Mouse (Mus musculus): ENCODE measurements around the gene Slc17a8. TPM values are rescaled to one million over a fixed set of nuclear protein-coding genes. Genes with fewer than 3 reads are reported as not detected.
A peak's percentile ranks its signal among the peaks of the same experiment; 100 is the strongest.

Slc17a8 gene
- polyA plus RNA-seq, 1 experiment from 2014 or later: 1.9 TPM

DNA sequence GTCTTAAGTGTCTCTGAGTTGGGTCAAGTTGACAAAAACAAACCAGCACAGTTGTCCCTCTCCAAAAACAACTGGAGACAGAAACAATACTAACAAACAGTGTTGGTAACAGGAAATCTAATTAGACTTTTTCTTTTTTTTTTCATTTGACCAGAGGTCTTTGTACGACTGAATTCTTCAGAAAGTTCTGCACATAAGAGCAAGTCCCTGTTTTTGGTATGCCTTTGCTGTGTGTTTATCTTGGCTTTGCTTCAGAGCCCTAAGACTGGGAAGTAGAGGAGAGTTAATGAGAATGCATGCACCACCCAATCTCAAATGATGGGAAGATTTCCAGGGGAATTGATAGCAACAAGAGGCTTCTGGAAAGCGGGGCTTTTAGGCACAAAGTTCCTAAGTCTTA is 74.1 kb downstream of the Slc17a8 start:
- peak overlapping the region; percentile 76; the same call in 1 of the 2 replicates for H3K27ac ChIP-seq
- WGBS: 84% methylated on average over 2 of the region's 2 CpGs

DNA sequence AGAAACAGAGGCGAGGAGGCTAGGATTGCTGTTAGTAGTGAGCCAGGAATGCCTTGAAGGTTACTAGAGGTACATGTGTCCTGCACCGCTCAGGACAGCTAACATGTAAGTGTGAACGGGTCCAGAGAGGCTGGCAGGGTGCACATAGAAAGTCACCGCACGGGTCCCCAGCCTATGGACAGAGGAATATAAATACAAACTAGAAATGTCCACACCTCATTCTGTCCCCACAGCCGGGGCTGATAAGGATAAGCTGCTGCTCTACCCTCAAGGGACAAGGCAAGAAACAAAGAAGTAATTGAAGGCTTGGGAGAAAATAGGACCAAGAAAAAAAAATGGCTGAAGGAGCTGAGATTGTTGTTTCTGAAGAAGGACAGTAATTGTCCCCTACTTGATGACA is 77.2 kb downstream of the Slc17a8 start:
- Histone ChIP-seq H3K4me3 (no peak overlapping the region), H3K4me1 (replicated peaks) (peaks cover 4% of the 10 kb centered on the region; the same call in 1 of the 2 replicates), H3K9me3 (peaks cover 6% of the 10 kb centered on the region; the same call in 1 of the 2 replicates), H3K36me3 (no peaks in the 10 kb centered on the region), H3K4me2 (no peak overlapping the region), H3K27me3 (no peaks in the 10 kb centered on the region), H3K9ac (no peak overlapping the region), H3K27ac (no peak overlapping the region)
- 74% methylated on average over 6 of the region's 6 CpGs for WGBS
- no peak for ATAC-seq (ENCODE audit: low FRiP score)

More for the DNA sequence above, 74.1 kb downstream of the Slc17a8 start:
- Histone ChIP-seq H3K4me3 (no peak overlapping the region), H3K36me3 (no peaks in the 10 kb centered on the region), H3K4me2 (no peak overlapping the region), H3K4me1 (replicated peaks) (peaks cover 4% of the 10 kb centered on the region; the same call in 1 of the 2 replicates), H3K27me3 (no peaks in the 10 kb centered on the region), H3K9ac (no peak overlapping the region), H3K9me3 (peaks cover 4% of the 10 kb centered on the region; the same call in 1 of the 2 replicates)
- no peak for ATAC-seq (ENCODE audit: low FRiP score)

DNA sequence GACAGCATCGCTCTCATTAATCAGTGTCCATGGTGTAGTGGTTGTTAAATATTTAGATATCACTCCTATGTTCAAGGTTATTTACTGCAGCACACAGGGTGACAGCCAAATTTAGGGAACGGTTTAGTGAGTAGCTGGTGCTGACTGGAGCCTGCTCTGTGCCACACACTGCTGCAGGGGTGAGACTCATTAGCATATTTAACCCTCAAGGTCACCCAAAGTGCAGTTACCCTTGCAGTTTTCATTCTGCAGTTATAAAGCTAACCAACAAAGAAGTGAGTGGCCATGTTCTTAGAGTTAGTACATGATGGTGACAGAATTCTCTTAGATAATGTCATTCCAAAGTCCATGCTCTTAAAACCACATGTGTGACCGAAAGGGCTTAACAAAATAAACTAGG is 78.7 kb downstream of the Slc17a8 start:
- Histone ChIP-seq H3K9ac (no peak overlapping the region), H3K27me3 (no peaks in the 10 kb centered on the region), H3K36me3 (no peaks in the 10 kb centered on the region), H3K4me2 (no peak overlapping the region), H3K4me1 (replicated peaks) (no peaks in the 10 kb centered on the region), H3K9me3 (peaks cover 6% of the 10 kb centered on the region; the same call in 1 of the 2 replicates), H3K4me3 (no peak overlapping the region), H3K27ac (no peak overlapping the region)
- no peak for ATAC-seq (ENCODE audit: low FRiP score)
- 79% methylated on average over 3 of the region's 3 CpGs for WGBS

DNA sequence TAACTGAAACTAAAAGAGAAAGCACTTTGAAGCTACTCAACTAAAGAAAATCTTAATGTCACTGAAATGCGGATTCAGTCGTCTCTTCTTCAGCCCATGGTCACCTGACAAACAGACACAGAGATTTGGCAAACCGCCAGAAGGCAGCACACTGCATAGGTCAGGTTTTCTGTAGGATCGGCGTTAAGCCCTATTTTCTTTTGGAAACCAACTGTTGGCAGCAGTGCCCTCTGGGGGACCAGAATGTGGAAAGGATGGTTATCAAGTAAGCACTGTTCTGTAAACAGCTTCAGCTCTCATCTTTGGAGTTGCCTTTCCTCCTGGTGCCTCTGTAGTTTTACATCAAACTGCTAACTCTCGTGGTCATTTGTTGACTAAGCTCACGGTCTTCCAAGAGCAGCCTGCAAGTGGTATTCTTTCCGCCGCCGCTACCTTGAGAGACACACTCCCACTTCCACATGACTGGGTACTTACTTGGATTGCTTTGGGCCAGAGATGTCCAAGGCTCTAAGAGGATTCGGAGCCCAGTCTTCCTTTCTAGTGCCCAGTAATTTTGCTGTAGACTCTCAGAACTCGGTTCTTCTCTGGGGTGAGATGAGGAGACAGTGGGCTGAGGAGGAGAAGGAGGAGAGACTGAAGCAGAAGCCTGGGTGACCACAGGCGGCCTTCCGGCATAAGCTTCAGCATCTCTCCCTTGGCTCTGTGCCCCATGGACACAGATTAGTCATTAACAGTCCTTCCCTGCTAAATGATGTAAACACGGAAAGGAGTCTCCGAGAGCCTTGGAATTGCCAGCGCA is 87.9 kb downstream of the Slc17a8 start, which contains the start of gene Nr1h4:
Gene Nr1h4 (minus strand): TSS at position 657 of the 799 bp plus-strand sequence.
- H3K4me2 ChIP-seq: no peak within 1 kb of the TSS
- H3K9me3 ChIP-seq: no peaks in the 10 kb centered on the region
- ATAC-seq (ENCODE audit: low FRiP score): no peak
- WGBS: 77% methylated on average over 17 of the region's 17 CpGs
- H3K36me3 ChIP-seq: no peaks in the 10 kb centered on the region
- H3K4me3 ChIP-seq: no peak within 1 kb of the TSS
- no peak within 1 kb of the TSS for H3K9ac ChIP-seq
- no peak within 1 kb of the TSS for H3K27ac ChIP-seq
- no peaks in the 10 kb centered on the region for H3K27me3 ChIP-seq
- peaks cover 6% of the 10 kb centered on the region; the same call in 1 of the 2 replicates for H3K4me1 ChIP-seq (replicated peaks)

DNA sequence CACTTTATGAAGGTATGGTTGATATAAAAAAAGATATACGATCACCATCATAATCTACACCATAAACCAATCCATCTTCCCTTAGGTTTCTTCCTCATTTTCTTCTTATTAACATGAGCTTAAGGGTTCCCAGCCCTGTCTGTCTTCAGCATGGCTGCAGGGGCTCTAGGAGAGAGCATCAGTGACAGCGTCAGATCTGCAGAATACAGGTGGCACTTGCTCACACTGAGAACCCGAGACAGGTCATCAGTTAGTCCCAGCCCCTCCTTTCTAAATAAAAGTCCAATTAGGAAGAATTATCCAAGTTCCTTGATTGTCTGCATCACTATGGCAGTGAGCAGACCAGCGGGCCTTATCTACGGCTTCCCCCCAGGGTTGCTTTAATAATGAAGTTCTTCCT is 88.6 kb downstream of the Slc17a8 start:
- H3K36me3 ChIP-seq: no peaks in the 10 kb centered on the region
- H3K4me3 ChIP-seq: no peak overlapping the region
- no peaks in the 10 kb centered on the region for H3K27me3 ChIP-seq
- no peak overlapping the region for H3K4me2 ChIP-seq
- no peak overlapping the region for H3K9ac ChIP-seq
- ATAC-seq (ENCODE audit: low FRiP score): no peak
- no peak overlapping the region for H3K27ac ChIP-seq
- peaks cover 6% of the 10 kb centered on the region; the same call in 1 of the 2 replicates for H3K4me1 ChIP-seq (replicated peaks)
- 80% methylated on average over 5 of the region's 5 CpGs for WGBS
- no peaks in the 10 kb centered on the region for H3K9me3 ChIP-seq

DNA sequence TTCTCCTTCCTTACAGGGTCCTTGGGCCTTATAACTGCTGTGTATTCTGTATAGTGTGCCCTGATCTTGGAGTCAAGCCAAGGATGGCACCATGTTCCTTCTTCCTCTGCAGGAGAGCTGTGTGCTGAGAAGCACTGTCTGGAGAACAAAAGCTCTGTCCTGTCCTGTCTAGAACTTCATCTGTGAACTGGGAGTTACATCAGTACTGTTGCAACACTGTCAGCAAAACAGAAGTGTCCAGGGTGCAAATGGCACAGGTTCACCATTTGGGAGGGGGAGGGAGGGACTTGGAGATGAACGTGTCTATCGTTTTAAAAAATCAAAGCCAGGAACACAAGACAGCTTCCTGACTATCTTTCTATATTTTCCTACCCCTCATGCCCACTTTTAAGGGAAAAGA is 89.1 kb downstream of the Slc17a8 start:
- H3K9me3 ChIP-seq: no peaks in the 10 kb centered on the region
- WGBS: 87% methylated on average over 2 of the region's 2 CpGs
- no peak overlapping the region for H3K4me3 ChIP-seq
- no peaks in the 10 kb centered on the region for H3K36me3 ChIP-seq
- H3K4me1 ChIP-seq (replicated peaks): peaks cover 6% of the 10 kb centered on the region; the same call in 1 of the 2 replicates
- no peak overlapping the region for H3K27ac ChIP-seq
- no peak for ATAC-seq (ENCODE audit: low FRiP score)
- H3K4me2 ChIP-seq: no peak overlapping the region
- no peak overlapping the region for H3K9ac ChIP-seq
- H3K27me3 ChIP-seq: no peaks in the 10 kb centered on the region

DNA sequence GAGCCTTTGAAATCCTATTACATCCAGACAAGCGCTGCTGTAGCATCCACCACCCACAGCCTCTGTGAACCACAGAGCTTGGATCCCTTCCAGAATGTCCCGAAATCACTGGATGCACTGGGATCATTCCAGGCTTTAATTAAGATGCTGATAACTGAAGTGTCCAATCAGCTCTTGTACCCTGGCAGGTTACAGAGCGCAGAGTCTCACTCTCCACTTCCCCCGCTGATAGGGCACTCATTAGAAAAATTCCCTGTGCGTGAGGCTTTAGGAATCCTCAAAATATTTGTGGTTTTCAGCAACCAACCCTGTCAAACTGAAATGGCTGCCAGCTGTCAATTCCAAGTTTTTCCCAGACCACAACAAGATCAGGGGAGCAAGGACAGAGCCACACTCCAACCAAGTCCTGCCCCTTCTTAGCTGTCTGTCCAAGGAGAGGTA is 89.8 kb downstream of the Slc17a8 start:
- WGBS: 67% methylated on average over 5 of the region's 5 CpGs
- H3K4me2 ChIP-seq: no peak overlapping the region
- peaks cover 6% of the 10 kb centered on the region; the same call in 1 of the 2 replicates for H3K4me1 ChIP-seq (replicated peaks)
- no peaks in the 10 kb centered on the region for H3K27me3 ChIP-seq
- ATAC-seq (ENCODE audit: low FRiP score): peak; percentile 65; the same call in 1 of the 2 replicates
- no peak overlapping the region for H3K4me3 ChIP-seq
- H3K27ac ChIP-seq: no peak overlapping the region
- H3K36me3 ChIP-seq: no peaks in the 10 kb centered on the region
- no peak overlapping the region for H3K9ac ChIP-seq
- H3K9me3 ChIP-seq: no peaks in the 10 kb centered on the region

DNA sequence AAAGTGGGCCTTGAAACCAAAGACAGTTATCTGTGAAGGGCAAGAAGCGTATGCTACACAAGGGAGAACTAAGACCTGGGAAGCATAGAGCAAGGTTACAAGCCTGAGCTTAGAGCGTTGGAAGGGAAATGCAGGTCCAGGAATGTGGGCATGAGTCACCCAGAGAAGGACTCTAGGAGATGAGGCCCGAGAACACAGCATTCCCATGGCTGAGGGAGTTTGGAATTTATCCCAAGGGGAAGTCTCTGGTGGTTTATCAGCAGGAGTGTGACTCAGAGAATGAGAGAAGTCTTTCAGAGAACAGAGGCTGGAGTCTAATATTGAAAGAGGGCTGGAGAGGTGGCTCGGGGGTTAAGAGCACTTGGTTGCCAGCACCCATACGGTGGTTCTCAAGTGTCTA is 94.0 kb downstream of the Slc17a8 start:
- Histone ChIP-seq H3K4me2 (no peak overlapping the region), H3K27ac (no peak overlapping the region), H3K9ac (no peak overlapping the region), H3K4me1 (replicated peaks) (0 out of 2 replicates have a peak, but pooled peaks cover 6% of the 10 kb centered on the region), H3K9me3 (no peaks in the 10 kb centered on the region), H3K36me3 (no peaks in the 10 kb centered on the region), H3K27me3 (no peaks in the 10 kb centered on the region), H3K4me3 (no peak overlapping the region)
- WGBS: 83% methylated on average over 5 of the region's 5 CpGs
- ATAC-seq (ENCODE audit: low FRiP score): no peak

DNA sequence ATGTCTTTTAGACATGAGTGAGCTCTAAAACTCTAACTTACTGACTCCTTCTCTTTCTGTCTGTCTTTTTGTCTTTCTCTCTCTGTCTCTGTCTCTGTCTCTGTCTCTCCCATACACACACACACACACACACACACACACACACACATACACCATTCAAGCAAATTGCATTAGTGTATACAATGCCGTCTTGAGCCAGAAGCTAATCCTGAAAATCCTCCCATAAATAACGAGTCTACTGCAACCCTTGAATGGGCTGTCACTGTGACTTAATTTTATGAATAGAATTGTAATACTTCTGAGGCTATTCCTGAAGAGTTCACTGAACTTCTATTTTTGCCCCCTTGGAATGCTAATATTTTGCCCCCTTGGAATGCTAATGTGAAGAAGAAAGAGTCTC is 95.2 kb downstream of the Slc17a8 start:
- ATAC-seq (ENCODE audit: low FRiP score): no peak
- no peaks in the 10 kb centered on the region for H3K27me3 ChIP-seq
- H3K4me2 ChIP-seq: no peak overlapping the region
- H3K4me1 ChIP-seq (replicated peaks): 0 out of 2 replicates have a peak, but pooled peaks cover 2% of the 10 kb centered on the region
- 72% methylated on average over 2 of the region's 2 CpGs for WGBS
- no peak overlapping the region for H3K9ac ChIP-seq
- H3K9me3 ChIP-seq: no peaks in the 10 kb centered on the region
- H3K4me3 ChIP-seq: no peak overlapping the region
- no peaks in the 10 kb centered on the region for H3K36me3 ChIP-seq
- H3K27ac ChIP-seq: no peak overlapping the region

Other genes starting within 250 kb of the Slc17a8 start
- 7.1 and 7.8 TPM in 2 replicates for gene Gas2l3, start 177.3 kb downstream of the Slc17a8 start, polyA plus RNA-seq (2015; fragmentation: Nextera tagmentation; extraction: Ambion mirVana)
- not detected in 2 replicates for gene Nr1h4, start 87.7 kb downstream of the Slc17a8 start, polyA plus RNA-seq (2015; fragmentation: Nextera tagmentation; extraction: Ambion mirVana)
- gene Scyl2, start 65.0 kb upstream of the Slc17a8 start, polyA plus RNA-seq (2015; fragmentation: Nextera tagmentation; extraction: Ambion mirVana): 9.7 and 10.0 TPM in 2 replicates
- gene Actr6, start 111.0 kb upstream of the Slc17a8 start, polyA plus RNA-seq (2015; fragmentation: Nextera tagmentation; extraction: Ambion mirVana): 57.2 and 58.0 TPM in 2 replicates
- 31.1 and 34.9 TPM in 2 replicates for gene Uhrf1bp1l, start 123.7 kb upstream of the Slc17a8 start, polyA plus RNA-seq (2015; fragmentation: Nextera tagmentation; extraction: Ambion mirVana)